Mouse (Mus musculus): ENCODE data around the gene Ggnbp2. TPM values are rescaled to one million over a fixed set of nuclear protein-coding genes. Genes with fewer than 3 reads are reported as not detected.

Ggnbp2 gene
- polyA plus RNA-seq (2012) = 10.5 and 13.1 TPM in 2 replicates

DNA sequence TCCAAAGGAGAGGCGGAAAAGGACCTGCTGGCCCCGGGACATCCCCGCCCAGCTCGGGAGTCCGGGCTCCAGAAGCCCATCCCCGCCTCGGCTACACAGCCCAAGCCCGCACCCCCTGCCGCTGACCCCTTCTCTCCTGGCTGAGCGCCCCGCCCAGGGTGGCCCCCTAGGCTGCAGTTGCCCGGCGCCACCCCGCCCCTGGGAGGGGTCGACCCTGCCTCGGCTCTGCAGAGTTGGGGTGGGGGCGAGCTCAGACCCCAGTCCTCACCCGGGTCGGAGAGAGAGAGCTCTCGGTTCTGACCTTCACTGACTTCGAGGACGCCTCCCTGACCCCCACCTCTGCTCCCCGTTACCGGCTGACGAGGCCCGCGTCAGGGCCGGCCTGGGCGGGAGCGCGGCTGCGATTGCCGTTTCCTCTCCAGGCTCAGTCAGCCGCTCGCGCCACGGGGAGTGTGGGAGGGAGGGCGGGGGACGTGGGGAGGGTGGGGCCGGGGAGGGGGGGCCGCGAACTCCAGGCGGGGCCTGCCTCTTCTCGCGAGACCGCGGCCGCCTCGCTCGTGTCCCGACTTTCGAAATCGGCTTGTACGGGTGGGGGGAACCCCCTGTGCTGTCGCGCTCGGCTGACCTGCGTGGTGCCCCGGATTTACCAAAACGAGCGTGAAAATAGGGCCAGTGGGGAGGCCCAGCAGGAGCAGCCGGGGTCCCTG is at the start of gene Ggnbp2:
Gene Ggnbp2, minus strand, starts transcription at position 481 of the 707 bp plus-strand sequence.
- H3K4me1 ChIP-seq (ENCODE audit: control insufficient read depth) = peaks cover 51% of the 10 kb centered on the region
- no peak for TF ChIP-seq TAL1 (IDR thresholded peaks at IDR 0.05; ENCODE audit: low read length)
- TF ChIP-seq GATA1 (IDR thresholded peaks at IDR 0.05; ENCODE audit: low read length) = no peak
- H3K27me3 ChIP-seq (ENCODE audit: control insufficient read depth) = no peaks in the 10 kb centered on the region
- H3K9me3 ChIP-seq (ENCODE audit: control insufficient read depth, low read length) = no peaks in the 10 kb centered on the region
- peaks cover 80% of the 10 kb centered on the region for H3K36me3 ChIP-seq (ENCODE audit: control insufficient read depth)
- peak within 1 kb of the TSS; percentile 68 for H3K4me3 ChIP-seq (replicated peaks)

DNA sequence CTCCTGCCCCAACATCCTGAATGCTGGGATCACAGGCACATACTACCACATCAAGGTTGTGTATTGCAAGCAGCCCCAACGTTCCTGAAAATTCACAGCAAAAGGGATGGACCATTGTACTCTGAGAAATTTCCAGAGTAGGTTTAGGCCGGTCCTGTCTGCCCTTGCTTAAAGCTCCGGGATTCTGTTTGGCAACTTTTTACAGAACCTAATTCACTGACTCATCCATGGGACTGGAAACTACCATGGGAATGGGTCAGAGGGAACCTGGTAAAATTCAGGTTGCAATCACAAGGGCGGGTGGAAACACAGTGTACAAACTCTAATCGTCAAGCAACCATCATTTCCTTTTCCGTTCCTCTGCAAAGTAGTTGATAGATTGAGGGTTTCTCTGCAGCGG is 49.3 kb upstream of the Ggnbp2 start:
- Histone ChIP-seq H3K27me3 (ENCODE audit: control insufficient read depth) (peaks cover 3% of the 10 kb centered on the region; the same call in 1 of the 2 replicates), H3K9me3 (ENCODE audit: control insufficient read depth, low read length) (no peaks in the 10 kb centered on the region), H3K4me3 (replicated peaks) (no peak overlapping the region), H3K36me3 (ENCODE audit: control insufficient read depth) (no peaks in the 10 kb centered on the region), H3K4me1 (ENCODE audit: control insufficient read depth) (peaks cover 36% of the 10 kb centered on the region)
- no peak for TF ChIP-seq TAL1 (IDR thresholded peaks at IDR 0.05; ENCODE audit: low read length)
- TF ChIP-seq GATA1 (IDR thresholded peaks at IDR 0.05; ENCODE audit: low read length) = no peak

DNA sequence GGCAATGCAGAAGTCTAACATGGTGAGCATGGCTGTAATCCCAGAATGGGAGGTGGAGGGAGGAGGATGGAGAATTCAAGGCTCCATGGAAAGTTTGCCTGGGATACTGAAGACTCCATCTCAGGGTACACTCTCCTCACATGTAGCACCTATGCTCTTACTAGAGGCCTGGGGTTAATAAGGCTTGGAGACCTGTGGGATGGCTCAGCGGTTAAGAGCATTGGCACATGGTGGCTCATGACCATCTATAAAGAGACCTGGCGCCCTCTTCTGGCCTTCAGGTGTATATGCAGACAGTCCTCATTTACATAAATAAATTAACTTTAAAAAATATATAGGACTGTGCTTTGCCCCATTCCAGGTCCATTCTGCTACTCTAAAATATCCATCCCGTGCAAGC is 48.7 kb upstream of the Ggnbp2 start:
- TF ChIP-seq TAL1 (IDR thresholded peaks at IDR 0.05; ENCODE audit: low read length) = no peak
- no peak for TF ChIP-seq GATA1 (IDR thresholded peaks at IDR 0.05; ENCODE audit: low read length)
- H3K4me3 ChIP-seq (replicated peaks) = no peak overlapping the region
- no peaks in the 10 kb centered on the region for H3K9me3 ChIP-seq (ENCODE audit: control insufficient read depth, low read length)
- H3K27me3 ChIP-seq (ENCODE audit: control insufficient read depth) = peaks cover 3% of the 10 kb centered on the region; the same call in 1 of the 2 replicates
- H3K4me1 ChIP-seq (ENCODE audit: control insufficient read depth) = peaks cover 43% of the 10 kb centered on the region
- peaks cover 5% of the 10 kb centered on the region for H3K36me3 ChIP-seq (ENCODE audit: control insufficient read depth)

DNA sequence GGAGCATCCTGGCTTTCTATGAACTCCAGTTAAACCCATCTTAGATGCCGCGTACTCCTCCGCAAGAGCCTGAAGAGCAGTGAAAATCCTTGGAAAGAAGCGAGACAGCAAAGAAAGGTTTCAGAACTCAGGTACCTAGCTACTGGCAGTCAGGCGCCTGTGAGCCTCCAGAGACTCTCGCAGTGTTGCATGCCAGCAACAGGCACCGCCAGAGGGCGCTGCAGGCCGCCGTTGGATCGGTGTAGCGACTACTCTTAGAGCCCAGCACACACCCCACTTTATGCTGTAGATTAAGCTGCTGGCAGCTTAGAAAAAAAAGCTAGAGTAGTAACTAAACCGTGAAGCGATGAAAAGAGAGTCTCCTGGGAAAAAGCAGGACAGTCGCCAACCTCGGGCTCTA is 47.8 kb upstream of the Ggnbp2 start:
- H3K27me3 ChIP-seq (ENCODE audit: control insufficient read depth) = peaks cover 3% of the 10 kb centered on the region; the same call in 1 of the 2 replicates
- no peak for TF ChIP-seq TAL1 (IDR thresholded peaks at IDR 0.05; ENCODE audit: low read length)
- TF ChIP-seq GATA1 (IDR thresholded peaks at IDR 0.05; ENCODE audit: low read length) = no peak
- peak overlapping the region; percentile 33 for H3K4me3 ChIP-seq (replicated peaks)
- H3K9me3 ChIP-seq (ENCODE audit: control insufficient read depth, low read length) = no peaks in the 10 kb centered on the region
- peaks cover 14% of the 10 kb centered on the region for H3K36me3 ChIP-seq (ENCODE audit: control insufficient read depth)
- peaks cover 50% of the 10 kb centered on the region for H3K4me1 ChIP-seq (ENCODE audit: control insufficient read depth)

DNA sequence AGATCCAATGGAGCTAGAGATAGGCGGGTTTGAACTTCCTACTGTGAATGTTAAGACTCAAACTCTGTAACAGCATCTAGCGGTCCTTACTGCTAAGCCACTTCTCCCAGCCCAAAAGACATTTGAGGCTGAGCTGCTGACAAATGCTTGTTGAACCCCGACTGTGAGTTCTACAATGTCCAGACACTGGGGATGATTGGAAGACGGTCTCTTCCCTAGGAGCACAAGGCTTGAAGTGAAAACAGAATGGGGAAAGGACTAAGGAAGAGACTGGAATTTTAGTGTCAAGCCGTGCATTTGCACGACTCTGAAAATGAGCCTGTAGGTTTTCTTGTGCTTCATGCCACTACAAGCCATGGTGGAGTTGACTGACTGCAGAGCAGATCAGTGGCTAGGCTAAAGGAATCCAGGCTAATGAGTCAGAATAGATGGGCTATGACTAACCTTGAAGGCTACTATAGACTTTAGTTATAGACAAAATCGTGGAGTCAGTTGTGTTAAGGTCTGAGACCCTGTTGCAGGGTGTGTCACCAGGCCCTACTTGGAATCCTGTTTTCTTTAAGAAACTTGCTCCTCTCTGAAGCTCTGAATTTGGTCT is 46.2 kb upstream of the Ggnbp2 start:
- TF ChIP-seq TAL1 (IDR thresholded peaks at IDR 0.05; ENCODE audit: low read length) (no peak), GATA1 (IDR thresholded peaks at IDR 0.05; ENCODE audit: low read length) (no peak)

DNA sequence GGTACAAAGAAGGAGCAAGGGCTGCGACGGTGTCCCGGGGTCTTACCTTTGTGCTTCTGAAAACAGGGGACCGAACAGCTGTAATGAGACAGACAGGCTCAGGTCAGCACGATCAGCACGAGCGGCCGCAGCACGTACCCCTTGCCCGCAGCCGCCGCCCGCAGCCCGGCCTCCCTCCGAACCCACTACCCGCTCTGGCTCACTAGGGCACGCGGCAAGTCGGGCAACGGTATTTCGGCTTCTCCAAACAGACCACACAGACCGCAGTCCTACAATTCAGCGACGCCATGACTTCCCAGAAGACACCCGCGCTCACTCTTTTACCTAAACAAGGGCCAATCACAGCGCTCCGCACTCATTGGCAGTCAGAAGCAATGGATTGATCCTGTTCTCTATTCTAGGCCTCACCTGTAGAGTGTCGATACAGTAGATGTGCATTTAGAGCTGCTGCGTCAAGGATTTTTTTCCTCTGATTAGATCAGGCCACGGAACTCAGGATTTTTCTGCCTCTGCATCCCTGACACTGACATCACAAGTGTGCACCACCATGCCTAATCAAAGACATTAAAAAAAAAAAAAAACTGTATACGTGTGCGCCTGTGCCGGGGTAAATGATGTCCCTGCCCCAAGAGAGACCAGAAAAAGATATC is 45.6 kb upstream of the Ggnbp2 start, which contains the start of gene Znhit3:
Gene Znhit3, minus strand, starts transcription at position 314 of the 650 bp plus-strand sequence.
- Histone ChIP-seq H3K9me3 (ENCODE audit: control insufficient read depth, low read length) (no peaks in the 10 kb centered on the region), H3K36me3 (ENCODE audit: control insufficient read depth) (peaks cover 35% of the 10 kb centered on the region), H3K4me3 (replicated peaks) (peak within 1 kb of the TSS; percentile 76), H3K4me1 (ENCODE audit: control insufficient read depth) (peaks cover 53% of the 10 kb centered on the region), H3K27me3 (ENCODE audit: control insufficient read depth) (no peaks in the 10 kb centered on the region)
- TF ChIP-seq GATA1 (IDR thresholded peaks at IDR 0.05; ENCODE audit: low read length) = no peak
- no peak for TF ChIP-seq TAL1 (IDR thresholded peaks at IDR 0.05; ENCODE audit: low read length)

More for the DNA sequence above, 46.2 kb upstream of the Ggnbp2 start:
- Histone ChIP-seq H3K27me3 (ENCODE audit: control insufficient read depth) (peaks cover under 1% of the 10 kb centered on the region; the same call in 1 of the 2 replicates), H3K4me1 (ENCODE audit: control insufficient read depth) (peaks cover 53% of the 10 kb centered on the region), H3K4me3 (replicated peaks) (peak overlapping the region; percentile 76), H3K9me3 (ENCODE audit: control insufficient read depth, low read length) (no peaks in the 10 kb centered on the region), H3K36me3 (ENCODE audit: control insufficient read depth) (peaks cover 28% of the 10 kb centered on the region)

DNA sequence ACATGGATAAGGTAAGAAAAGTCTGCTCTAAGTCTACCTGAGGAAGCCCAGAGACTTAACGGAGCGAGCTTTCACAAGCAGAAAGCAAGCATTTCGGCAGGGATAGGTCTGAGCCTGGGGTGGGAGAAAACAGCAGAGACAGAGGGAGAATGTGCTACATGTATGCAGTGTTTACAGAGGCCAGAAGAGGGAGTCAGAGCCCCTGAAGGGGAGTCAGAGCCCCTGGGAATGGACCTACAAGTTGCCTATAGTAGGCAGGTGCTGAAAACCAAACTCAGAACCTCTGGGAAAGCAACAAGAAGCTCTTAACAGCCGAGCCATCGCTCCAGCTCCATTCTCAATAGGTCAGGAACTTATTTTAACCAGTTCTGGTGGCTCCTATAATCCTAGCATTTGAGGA is 44.1 kb upstream of the Ggnbp2 start:
- H3K36me3 ChIP-seq (ENCODE audit: control insufficient read depth) = peaks cover 50% of the 10 kb centered on the region
- TF ChIP-seq TAL1 (IDR thresholded peaks at IDR 0.05; ENCODE audit: low read length) = no peak
- no peak for TF ChIP-seq GATA1 (IDR thresholded peaks at IDR 0.05; ENCODE audit: low read length)
- H3K27me3 ChIP-seq (ENCODE audit: control insufficient read depth) = no peaks in the 10 kb centered on the region
- H3K4me1 ChIP-seq (ENCODE audit: control insufficient read depth) = peaks cover 52% of the 10 kb centered on the region
- no peaks in the 10 kb centered on the region for H3K9me3 ChIP-seq (ENCODE audit: control insufficient read depth, low read length)
- peak overlapping the region; percentile 76 for H3K4me3 ChIP-seq (replicated peaks)

DNA sequence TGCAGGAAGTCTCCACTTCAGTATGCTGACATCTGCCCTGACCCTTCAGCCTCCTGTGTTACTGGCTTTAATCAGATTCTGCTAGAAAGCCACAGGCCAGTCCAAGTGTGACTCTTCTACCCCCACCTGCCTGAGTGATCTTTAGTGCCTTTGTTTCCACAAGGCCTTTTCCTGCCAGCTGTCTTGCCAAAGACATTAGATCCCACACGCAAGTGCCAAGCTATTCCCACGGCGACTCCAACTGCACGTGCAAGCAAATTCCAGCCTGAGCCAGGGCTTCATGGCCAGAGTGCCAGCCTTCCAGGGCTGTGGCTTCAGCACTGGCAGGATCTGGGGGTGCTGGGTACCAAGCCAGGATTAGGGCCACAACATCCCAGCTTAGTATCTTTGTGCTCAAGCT is 39.8 kb upstream of the Ggnbp2 start:
- Histone ChIP-seq H3K27me3 (ENCODE audit: control insufficient read depth) (no peaks in the 10 kb centered on the region), H3K4me3 (replicated peaks) (no peak overlapping the region), H3K4me1 (ENCODE audit: control insufficient read depth) (peaks cover 24% of the 10 kb centered on the region), H3K9me3 (ENCODE audit: control insufficient read depth, low read length) (no peaks in the 10 kb centered on the region), H3K36me3 (ENCODE audit: control insufficient read depth) (peaks cover 91% of the 10 kb centered on the region)
- TF ChIP-seq GATA1 (IDR thresholded peaks at IDR 0.05; ENCODE audit: low read length) (no peak), TAL1 (IDR thresholded peaks at IDR 0.05; ENCODE audit: low read length) (no peak)

DNA sequence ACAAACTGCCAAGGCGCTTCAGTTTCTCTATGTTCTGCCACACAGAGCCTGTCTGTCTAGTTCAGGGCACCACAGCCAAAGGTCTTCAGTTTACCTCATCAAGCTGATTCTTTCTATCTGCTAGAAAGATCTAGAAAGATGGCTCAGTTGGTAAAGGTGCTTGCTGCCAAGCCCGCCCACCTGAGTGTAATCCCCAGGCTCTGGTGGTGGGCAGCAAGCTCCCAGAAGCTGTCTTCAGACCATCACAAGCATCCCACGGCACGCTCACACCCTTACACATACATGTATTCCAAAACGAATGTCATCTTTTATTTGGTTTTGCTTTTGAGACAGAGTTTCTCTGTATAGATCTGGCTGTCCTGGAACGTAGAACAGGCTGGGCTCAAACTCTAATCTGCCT is 37.9 kb upstream of the Ggnbp2 start:
- no peaks in the 10 kb centered on the region for H3K27me3 ChIP-seq (ENCODE audit: control insufficient read depth)
- H3K4me3 ChIP-seq (replicated peaks) = no peak overlapping the region
- no peaks in the 10 kb centered on the region for H3K9me3 ChIP-seq (ENCODE audit: control insufficient read depth, low read length)
- TF ChIP-seq GATA1 (IDR thresholded peaks at IDR 0.05; ENCODE audit: low read length) (no peak), TAL1 (IDR thresholded peaks at IDR 0.05; ENCODE audit: low read length) (no peak)
- H3K4me1 ChIP-seq (ENCODE audit: control insufficient read depth) = peaks cover 4% of the 10 kb centered on the region; the same call in 1 of the 2 replicates
- H3K36me3 ChIP-seq (ENCODE audit: control insufficient read depth) = peaks cover 97% of the 10 kb centered on the region
